Mouse (Mus musculus) hindbrain, embryonic 11.5 days (tissue): ENCODE data around the gene Chrna3. TPM values are rescaled to one million over a fixed set of nuclear protein-coding genes. Genes with fewer than 3 reads are reported as not detected.

Experiments used
- ATAC-seq: fragments of 200-750 bp; cut with Nextera tagmentation; 2 replicates; pipeline ENCODE4 v1.8.0; 2017; ENCODE audit warnings: mild to moderate bottlenecking, moderate TSS enrichment, moderate library complexity; ENCODE audit not compliant: low FRiP score
- DNase-seq: peaks from one replicate; pipeline ENCODE4 v3.0.0-alpha.2; 2015; ENCODE audit warnings: low spot score
- H3K27ac ChIP-seq: fragments of 300-500 bp; sonication (generic); 2 replicates; pipeline ENCODE4 v1.5.1; 2014; ENCODE audit warnings: mild to moderate bottlenecking, low read depth, low read length
- H3K27me3 ChIP-seq: fragments of 300-500 bp; sonication (generic); 2 replicates; pipeline ENCODE4 v1.6.1; 2014; ENCODE audit warnings: mild to moderate bottlenecking, low read length, moderate library complexity, mixed read lengths; ENCODE audit not compliant: control insufficient read depth, insufficient read depth
- H3K36me3 ChIP-seq: fragments of 300-500 bp; sonication (generic); 2 replicates; pipeline ENCODE4 v1.6.1; 2014; ENCODE audit warnings: mild to moderate bottlenecking, low read length, moderate library complexity, mixed read lengths; ENCODE audit not compliant: control insufficient read depth, insufficient read depth
- H3K4me1 ChIP-seq: fragments of 300-500 bp; sonication (generic); replicated peaks from 2 replicates; pipeline ENCODE4 v1.6.1; 2014; ENCODE audit warnings: low read length, mixed read lengths; ENCODE audit not compliant: control insufficient read depth, insufficient read depth
- H3K4me2 ChIP-seq: fragments of 300-500 bp; sonication (generic); replicated peaks from 2 replicates; pipeline ENCODE4 v1.6.1; 2014; ENCODE audit warnings: mild to moderate bottlenecking, low read depth, low read length
- H3K4me3 ChIP-seq: fragments of 300-500 bp; sonication (generic); 2 replicates; pipeline ENCODE4 v1.5.1; 2014; ENCODE audit warnings: low read depth, low read length
- H3K9ac ChIP-seq: fragments of 300-500 bp; sonication (generic); 2 replicates; pipeline ENCODE4 v1.6.1; 2014; ENCODE audit warnings: low read depth, low read length
- H3K9me3 ChIP-seq: fragments of 300-500 bp; sonication (generic); 2 replicates; pipeline ENCODE4 v1.6.1; 2016; ENCODE audit warnings: low read length; ENCODE audit not compliant: control insufficient read depth
- WGBS: fragments of 180-500 bp; shearing (Covaris S2); extraction: QIAGEN DNeasy Blood & Tissue Kit; methylation state at CpG from one replicate; pipeline ENCODE4 v1.1.7; 2014; 5-methylcytosine and 5-hydroxymethylcytosine counted together
- polyA plus RNA-seq: library from polyadenylated mRNA; unstranded; fragments of >200 nt; fragmentation: Nextera tagmentation; extraction: Ambion mirVana; gene quantifications from 2 replicates; pipeline ENCODE4 v1.2.1, GENCODE M21; 2014

Chrna3 gene
- 25.0 and 26.4 TPM in 2 replicates for polyA plus RNA-seq

- DNase-seq = peak; percentile 73
- peak within 1 kb of the TSS; percentile 61 for H3K9ac ChIP-seq
- no peaks in the 10 kb centered on the region for H3K4me1 ChIP-seq
- peak within 1 kb of the TSS; percentile 53 for H3K27ac ChIP-seq
- 1% methylated on average over 37 of the region's 39 CpGs for WGBS
- no peaks in the 10 kb centered on the region for H3K9me3 ChIP-seq
- H3K36me3 ChIP-seq = no peaks in the 10 kb centered on the region
- H3K4me3 ChIP-seq = peak within 1 kb of the TSS; percentile 43
- peaks cover 17% of the 10 kb centered on the region for H3K27me3 ChIP-seq
- peak within 1 kb of the TSS; percentile 58 for H3K4me2 ChIP-seq
- peak; percentile 73 for ATAC-seq
These were observed at the start of gene Chrna3 for GRCm38 (mm10) chr9:55026275-55026663. Gene Chrna3, minus strand, starts transcription at chr9:55026562.

- ATAC-seq (peak; percentile 17; the same call in 1 of the 2 replicates), DNase-seq (no peak)
- H3K36me3 ChIP-seq = no peaks in the 10 kb centered on the region
- H3K4me1 ChIP-seq = peaks cover 5% of the 10 kb centered on the region
- 53% methylated on average over 5 of the region's 5 CpGs for WGBS
- no peak overlapping the region for H3K9ac ChIP-seq
- H3K27me3 ChIP-seq = no peaks in the 10 kb centered on the region
- no peak overlapping the region for H3K4me3 ChIP-seq
- peak overlapping the region; percentile 8; the same call in 1 of the 2 replicates for H3K27ac ChIP-seq
- H3K4me2 ChIP-seq = no peak overlapping the region
- H3K9me3 ChIP-seq = no peaks in the 10 kb centered on the region
These were observed 41.6 kb upstream of the Chrna3 start for GRCm38 (mm10) chr9:55067965-55068265.

GRCm38 (mm10) chr9:55067260-55067964, 41.0 kb upstream of the Chrna3 start:
- Histone ChIP-seq H3K9me3 (no peaks in the 10 kb centered on the region), H3K9ac (no peak overlapping the region), H3K4me1 (peaks cover 5% of the 10 kb centered on the region), H3K27ac (peak overlapping the region; percentile 8; the same call in 1 of the 2 replicates), H3K4me2 (no peak overlapping the region), H3K27me3 (no peaks in the 10 kb centered on the region), H3K4me3 (no peak overlapping the region), H3K36me3 (no peaks in the 10 kb centered on the region)
- ATAC-seq (peak; percentile 93), DNase-seq (peak; percentile 80)
- WGBS = 29% methylated on average over 8 of the region's 8 CpGs

- no peaks in the 10 kb centered on the region for H3K9me3 ChIP-seq
- ATAC-seq = no peak
- no peak overlapping the region for H3K4me3 ChIP-seq
- H3K36me3 ChIP-seq = no peaks in the 10 kb centered on the region
- no peak overlapping the region for H3K27ac ChIP-seq
- 95% methylated on average over 9 of the region's 9 CpGs for WGBS
- H3K9ac ChIP-seq = no peak overlapping the region
- peaks cover 5% of the 10 kb centered on the region for H3K4me1 ChIP-seq
- DNase-seq = no peak
- no peaks in the 10 kb centered on the region for H3K27me3 ChIP-seq
- H3K4me2 ChIP-seq = no peak overlapping the region
These were observed 38.9 kb upstream of the Chrna3 start for GRCm38 (mm10) chr9:55065241-55065640.

GRCm38 (mm10) chr9:55058067-55058466, 31.7 kb upstream of the Chrna3 start:
- DNase-seq (no peak), ATAC-seq (no peak)
- 94% methylated on average over 4 of the region's 4 CpGs for WGBS
- no peaks in the 10 kb centered on the region for H3K36me3 ChIP-seq
- no peaks in the 10 kb centered on the region for H3K9me3 ChIP-seq
- no peaks in the 10 kb centered on the region for H3K4me1 ChIP-seq
- no peak overlapping the region for H3K9ac ChIP-seq
- H3K4me3 ChIP-seq = no peak overlapping the region
- H3K27ac ChIP-seq = no peak overlapping the region
- no peak overlapping the region for H3K4me2 ChIP-seq
- H3K27me3 ChIP-seq = no peaks in the 10 kb centered on the region

GRCm38 (mm10) chr9:55055386-55055930, 29.1 kb upstream of the Chrna3 start:
- no peaks in the 10 kb centered on the region for H3K36me3 ChIP-seq
- WGBS = 69% methylated on average over 2 of the region's 2 CpGs
- no peak overlapping the region for H3K4me2 ChIP-seq
- no peak for DNase-seq
- H3K4me3 ChIP-seq = no peak overlapping the region
- no peak overlapping the region for H3K9ac ChIP-seq
- H3K27me3 ChIP-seq = no peaks in the 10 kb centered on the region
- no peak for ATAC-seq
- H3K4me1 ChIP-seq = no peaks in the 10 kb centered on the region
- no peaks in the 10 kb centered on the region for H3K9me3 ChIP-seq
- H3K27ac ChIP-seq = no peak overlapping the region

- H3K4me3 ChIP-seq = peak within 1 kb of the TSS; percentile 48
- peak; percentile 71 for ATAC-seq
- H3K4me2 ChIP-seq = peak within 1 kb of the TSS; percentile 88
- H3K27me3 ChIP-seq = no peaks in the 10 kb centered on the region
- under 1% methylated on average over 23 of the region's 23 CpGs for WGBS
- no peaks in the 10 kb centered on the region for H3K36me3 ChIP-seq
- DNase-seq = peak; percentile 60
- no peaks in the 10 kb centered on the region for H3K9me3 ChIP-seq
- no peak within 1 kb of the TSS for H3K27ac ChIP-seq
- H3K4me1 ChIP-seq = 0 out of 2 replicates have a peak, but pooled peaks cover 2% of the 10 kb centered on the region
- peak within 1 kb of the TSS; percentile 53; the same call in 1 of the 2 replicates for H3K9ac ChIP-seq
These were observed 22.0 kb upstream of the Chrna3 start, which contains the start of gene Chrnb4 for GRCm38 (mm10) chr9:55048211-55048880. Gene Chrnb4, minus strand, starts transcription at chr9:55048779.

- Histone ChIP-seq H3K4me2 (no peak overlapping the region), H3K27me3 (no peaks in the 10 kb centered on the region), H3K27ac (no peak overlapping the region), H3K9me3 (no peaks in the 10 kb centered on the region), H3K4me3 (no peak overlapping the region), H3K9ac (no peak overlapping the region), H3K36me3 (no peaks in the 10 kb centered on the region), H3K4me1 (0 out of 2 replicates have a peak, but pooled peaks cover 2% of the 10 kb centered on the region)
- ATAC-seq (no peak), DNase-seq (peak; percentile 14)
- 1% methylated on average over 3 of the region's 3 CpGs for WGBS
These were observed 20.4 kb upstream of the Chrna3 start for GRCm38 (mm10) chr9:55046764-55047163.
